12 mouse cellular contexts compared by ENCODE assay signal in the genomic region with DNA sequence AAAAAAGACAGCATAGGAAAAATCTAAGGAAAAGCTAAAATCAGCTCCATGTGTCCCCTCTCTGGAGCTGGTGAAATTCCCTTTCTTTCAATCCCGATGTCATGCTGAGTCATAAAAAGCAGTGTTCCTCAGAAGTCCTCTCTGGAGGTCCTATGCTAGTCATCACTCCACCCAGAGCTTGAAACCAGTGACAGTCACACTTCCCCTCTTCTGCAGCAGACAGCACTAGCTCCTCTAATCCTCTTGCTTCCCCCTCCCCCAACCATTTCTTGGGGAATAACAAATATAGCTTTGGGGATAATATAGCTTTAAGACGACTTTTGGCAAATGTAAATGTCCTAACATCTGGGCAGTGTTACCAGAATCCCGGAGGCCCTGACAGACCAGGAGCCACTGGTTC. TPM values are rescaled to one million over a fixed set of nuclear protein-coding genes. Genes with fewer than 3 reads are reported as not detected.
DNase-seq lines count a peak whose midpoint lies in the region; ATAC-seq lines count a peak whose summit lies in the region.
"Had no signal": no experiment of that assay in that cellular context is flagged by ENCODE, and none has a peak within 500 bp of the region (broad histone marks: within the 10 kb centered on the region; RNA-seq: fewer than 3 reads in every experiment).

A gene (plus strand): TSS at position 166 of the 400 bp plus-strand sequence.

- no peak within 1 kb of the TSS for H3K27ac ChIP-seq in midbrain, embryonic 14.5 days (replicated peaks; ENCODE audit: low read depth, low read length)
- no peak within 1 kb of the TSS for H3K27ac ChIP-seq in midbrain, embryonic 11.5 days (ENCODE audit: low read depth, low read length)
- H3K27ac ChIP-seq in heart, embryonic 16.5 days (ENCODE audit: low read length) = no peak within 1 kb of the TSS
- no peak within 1 kb of the TSS for H3K27ac ChIP-seq in forebrain, embryonic 13.5 days
- H3K27ac ChIP-seq: limb, embryonic 12.5 days had no signal

- H3K9ac ChIP-seq in midbrain, embryonic 14.5 days (replicated peaks; ENCODE audit: low read length) = no peak within 1 kb of the TSS
- H3K9ac ChIP-seq in midbrain, embryonic 11.5 days (ENCODE audit: low read length) = no peak within 1 kb of the TSS
- H3K9ac ChIP-seq in heart, embryonic 16.5 days (ENCODE audit: low read length) = no peak within 1 kb of the TSS
- H3K9ac ChIP-seq in forebrain, embryonic 13.5 days = no peak within 1 kb of the TSS
- H3K9ac ChIP-seq: limb, embryonic 12.5 days had no signal

- no peak within 1 kb of the TSS for H3K4me2 ChIP-seq in midbrain, embryonic 14.5 days (ENCODE audit: low read length)
- H3K4me2 ChIP-seq in midbrain, embryonic 11.5 days = no peak within 1 kb of the TSS
- no peak within 1 kb of the TSS for H3K4me2 ChIP-seq in heart, embryonic 16.5 days (ENCODE audit: low read depth, low read length)
- no peak within 1 kb of the TSS for H3K4me2 ChIP-seq in forebrain, embryonic 13.5 days
- H3K4me2 ChIP-seq: limb, embryonic 12.5 days had no signal

- no peaks in the 10 kb centered on the region for H3K27me3 ChIP-seq in midbrain, embryonic 14.5 days (ENCODE audit: control insufficient read depth, insufficient read depth, low read length)
- H3K27me3 ChIP-seq in midbrain, embryonic 11.5 days (ENCODE audit: control insufficient read depth, insufficient read depth, low read length) = 0 out of 2 replicates have a peak, but pooled peaks cover 2% of the 10 kb centered on the region
- H3K27me3 ChIP-seq in heart, embryonic 16.5 days (ENCODE audit: control insufficient read depth, insufficient read depth, low read length) = no peaks in the 10 kb centered on the region
- H3K27me3 ChIP-seq in forebrain, embryonic 13.5 days = no peaks in the 10 kb centered on the region

- no peaks in the 10 kb centered on the region for H3K36me3 ChIP-seq in midbrain, embryonic 14.5 days (ENCODE audit: control insufficient read depth, insufficient read depth, low read length)
- H3K36me3 ChIP-seq in midbrain, embryonic 11.5 days (ENCODE audit: control insufficient read depth, insufficient read depth, low read length) = no peaks in the 10 kb centered on the region
- H3K36me3 ChIP-seq in heart, embryonic 16.5 days (ENCODE audit: control insufficient read depth, insufficient read depth) = no peaks in the 10 kb centered on the region
- H3K36me3 ChIP-seq in forebrain, embryonic 13.5 days (ENCODE audit: poor library complexity, severe bottlenecking) = no peaks in the 10 kb centered on the region
- H3K36me3 ChIP-seq: limb, embryonic 12.5 days had no signal

- ATAC-seq in midbrain, embryonic 14.5 days (ENCODE audit: low FRiP score, low TSS enrichment) = no peak
- no peak for ATAC-seq in midbrain, embryonic 11.5 days (ENCODE audit: low FRiP score)
- ATAC-seq in heart, embryonic 16.5 days (replicated peaks; ENCODE audit: extremely low read depth, insufficient read depth, low FRiP score) = peak; percentile 37; the same call in 1 of the 2 replicates
- no peak for ATAC-seq in forebrain, embryonic 13.5 days
- ATAC-seq: inflammation-experienced regulatory T-cells, adult 6 months had no signal

- DNase-seq in heart, adult 9 months (ENCODE audit: low spot score in 2 of 2) = peak; percentile 21 to 27
- no peak for DNase-seq in heart, postnatal 36 days
- peak; percentile 1 for DNase-seq in midbrain, embryonic 14.5 days
- no peak for DNase-seq in midbrain, embryonic 11.5 days (ENCODE audit: low spot score, missing footprints)
- no peak for DNase-seq in retina, embryonic 14.5 days (ENCODE audit: low spot score)
- DNase-seq: cerebellum, postnatal 14 days; thymus, postnatal 25 days had no signal

- no peaks in the 10 kb centered on the region for H3K4me1 ChIP-seq in midbrain, embryonic 14.5 days (ENCODE audit: control insufficient read depth, insufficient read depth, low read length)
- H3K4me1 ChIP-seq in midbrain, embryonic 11.5 days (ENCODE audit: control insufficient read depth, insufficient read depth, low read length) = peaks cover 5% of the 10 kb centered on the region; the same call in 1 of the 2 replicates
- peaks cover 7% of the 10 kb centered on the region for H3K4me1 ChIP-seq in heart, embryonic 16.5 days (ENCODE audit: control insufficient read depth, insufficient read depth, low read length)
- H3K4me1 ChIP-seq in forebrain, embryonic 13.5 days = no peaks in the 10 kb centered on the region
- H3K4me1 ChIP-seq: limb, embryonic 12.5 days had no signal

- H3K4me3 ChIP-seq in midbrain, embryonic 14.5 days (replicated peaks; ENCODE audit: low read depth, low read length) = no peak within 1 kb of the TSS
- no peak within 1 kb of the TSS for H3K4me3 ChIP-seq in midbrain, embryonic 11.5 days (ENCODE audit: low read depth, low read length)
- 0 out of 2 replicates have a peak within 1 kb of the TSS, but pooled peaks have one; percentile 12 for H3K4me3 ChIP-seq in heart, embryonic 16.5 days (ENCODE audit: low read length)
- no peak within 1 kb of the TSS for H3K4me3 ChIP-seq in forebrain, embryonic 13.5 days
- H3K4me3 ChIP-seq: limb, embryonic 12.5 days; megakaryocyte, embryonic 14.5 days had no signal

- WGBS in midbrain, embryonic 14.5 days = 37% methylated on average over 3 of the region's 3 CpGs
- 38% methylated on average over 3 of the region's 3 CpGs for WGBS in midbrain, embryonic 11.5 days
- WGBS in heart, embryonic 16.5 days = 26% methylated on average over 3 of the region's 3 CpGs
- WGBS in forebrain, embryonic 13.5 days = 51% methylated on average over 3 of the region's 3 CpGs

- no peaks in the 10 kb centered on the region for H3K9me3 ChIP-seq in midbrain, embryonic 14.5 days (ENCODE audit: control insufficient read depth, low read length)
- H3K9me3 ChIP-seq in midbrain, embryonic 11.5 days (ENCODE audit: control insufficient read depth, low read length) = no peaks in the 10 kb centered on the region
- no peaks in the 10 kb centered on the region for H3K9me3 ChIP-seq in heart, embryonic 16.5 days (replicated peaks; ENCODE audit: control insufficient read depth, low read length)
- no peaks in the 10 kb centered on the region for H3K9me3 ChIP-seq in forebrain, embryonic 13.5 days (replicated peaks)
- H3K9me3 ChIP-seq: limb, embryonic 12.5 days; megakaryocyte, embryonic 14.5 days had no signal

- intact Hi-C loops in heart, postnatal 36 days (cut with DNase I) = no loop called here

RNA-seq across cellular contexts. Expression of the gene that starts here (rescaled TPM):
- 1 to 10 TPM; 4.7 to 5.5 TPM for total RNA-seq in heart, postnatal 36 days (2021)
- 2.0 TPM in 1 of 2 replicates, not detected in the other for polyA plus RNA-seq in midbrain, embryonic 14.5 days (2014; fragmentation: Nextera tagmentation; extraction: Ambion mirVana)
- 1.6 and 1.8 TPM in 2 replicates for polyA plus RNA-seq in midbrain, embryonic 11.5 days (2014; fragmentation: Nextera tagmentation; extraction: Ambion mirVana)
- 8.1 and 8.5 TPM in 2 replicates for polyA plus RNA-seq in heart, embryonic 16.5 days (2015; fragmentation: Nextera tagmentation; extraction: Ambion mirVana)
- 0.21 and 0.32 TPM in 2 replicates for polyA plus RNA-seq in forebrain, embryonic 13.5 days (2015; fragmentation: Nextera tagmentation; extraction: Ambion mirVana)
- polyA plus RNA-seq: inflammation-experienced regulatory T-cells, adult 6 months had no signal

Comparison
In these comparisons a context has a peak if more than half of its experiments do, and no peak if none do; other contexts are left out.
1. DNase-seq: peak in heart, adult 9 months (2 of 2) and midbrain, embryonic 14.5 days (single experiment); none in heart, postnatal 36 days (0 of 2), midbrain, embryonic 11.5 days (single experiment) and retina, embryonic 14.5 days (single experiment).